Mouse (Mus musculus): ENCODE measurements around the gene Zmynd8. TPM values are rescaled to one million over a fixed set of nuclear protein-coding genes. Genes with fewer than 3 reads are reported as not detected.

Gene Zmynd8
- total and polyA plus RNA-seq, 3 experiments: 30.3 to 89.2 (median 41.6) TPM

GRCm38 (mm10) chr2:165899474-165899873 lies 658 bp upstream of the Zmynd8 start:
- Histone ChIP-seq H3K27me3 (ENCODE audit: control insufficient read depth in 1 of 2, insufficient read depth in 2 of 2, low read length in 2 of 2) (no peaks in the 10 kb centered on the region), H3K27ac (ENCODE audit: control insufficient read depth, low read depth, low read length) (no peak overlapping the region), H3K9me3 (replicated peaks; ENCODE audit: insufficient read depth, low read length) (no peaks in the 10 kb centered on the region), H3K4me3 (ENCODE audit: control insufficient read depth in 1 of 2, insufficient read depth in 1 of 2, low read depth in 2 of 2, low read length in 2 of 2) (peak overlapping the region; percentile 4 to 50; a peak in 2 of 4 replicates), H3K79me2 (ENCODE audit: control insufficient read depth, insufficient read depth, low read length, poor library complexity) (peaks cover 40% of the 10 kb centered on the region), H3K4me1 (ENCODE audit: control insufficient read depth in 1 of 2, insufficient read depth in 2 of 2, low read length in 2 of 2) (peaks cover 4 to 15% of the 10 kb centered on the region in 2 experiments), H3K36me3 (ENCODE audit: control insufficient read depth in 1 of 2, insufficient read depth in 2 of 2, low read length in 2 of 2) (peaks cover 0 to 9% of the 10 kb centered on the region in 2 experiments; a peak in 2 of 4 replicates), H3K9ac (ENCODE audit: control insufficient read depth, low read depth, low read length, poor library complexity, severe bottlenecking) (peak overlapping the region; percentile 16; the same call in 1 of the 2 replicates)
- no peak for TF ChIP-seq TAL1 (IDR thresholded peaks at IDR 0.05; ENCODE audit: low read length)
- TF ChIP-seq EP300 (IDR thresholded peaks at IDR 0.05; ENCODE audit: low read depth in 1 of 2, low read length in 2 of 2): no peak
- TF ChIP-seq SMC3 (IDR thresholded peaks at IDR 0.05; ENCODE audit: low read depth, low read length): peak; percentile 15; the same call in 1 of the 2 replicates
- TF ChIP-seq ZC3H11A (IDR thresholded peaks at IDR 0.05; ENCODE audit: low read depth, low read length): peak; percentile 13; the same call in 1 of the 2 replicates
- peak; percentile 35 for TF ChIP-seq RAD21 (IDR thresholded peaks at IDR 0.05; ENCODE audit: low read depth, low read length)
- TF ChIP-seq CTCF (IDR thresholded peaks at IDR 0.05 in 2 of 3, conservative IDR thresholded peaks at IDR 0.05 in 1 of 3; ENCODE audit: control insufficient read depth in 1 of 3, insufficient read depth in 1 of 3, low read depth in 2 of 3, low read length in 3 of 3, poor library complexity in 1 of 3, severe bottlenecking in 1 of 3): peak; percentile 24 to 53 (median 47)
- peak; percentile 42 for DNase-seq (ENCODE audit: low read depth, low spot score)

DNA sequence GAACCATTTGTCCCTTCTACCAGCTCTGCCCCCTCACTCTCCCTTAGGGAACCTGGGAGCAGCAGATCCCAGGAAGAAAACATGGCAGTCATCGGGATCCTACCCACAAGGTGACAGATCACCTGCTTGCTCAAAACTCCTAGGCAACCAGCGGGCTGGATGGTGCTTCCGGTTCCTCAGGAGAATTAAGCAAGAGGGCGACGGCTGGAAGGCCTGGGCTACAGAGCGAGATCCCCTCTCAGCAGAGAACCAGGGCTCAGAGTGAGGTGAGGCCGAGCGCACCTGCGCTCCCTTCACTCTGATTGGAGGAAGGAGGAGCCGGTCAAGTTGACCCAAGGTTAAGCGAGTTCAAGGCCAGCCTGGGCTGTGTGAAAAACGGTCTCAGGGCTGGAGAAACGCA lies 2.6 kb downstream of the Zmynd8 start:
- Histone ChIP-seq H3K36me3 (ENCODE audit: control insufficient read depth in 1 of 2, insufficient read depth in 2 of 2, low read length in 2 of 2) (peaks cover 0 to 16% of the 10 kb centered on the region in 2 experiments; a peak in 2 of 4 replicates), H3K27me3 (ENCODE audit: control insufficient read depth in 1 of 2, insufficient read depth in 2 of 2, low read length in 2 of 2) (no peaks in the 10 kb centered on the region), H3K9me3 (replicated peaks; ENCODE audit: insufficient read depth, low read length) (no peaks in the 10 kb centered on the region), H3K9ac (ENCODE audit: control insufficient read depth, low read depth, low read length, poor library complexity, severe bottlenecking) (no peak overlapping the region), H3K4me1 (ENCODE audit: control insufficient read depth in 1 of 2, insufficient read depth in 2 of 2, low read length in 2 of 2) (peaks cover 9 to 26% of the 10 kb centered on the region in 2 experiments), H3K79me2 (ENCODE audit: control insufficient read depth, insufficient read depth, low read length, poor library complexity) (peaks cover 48% of the 10 kb centered on the region), H3K27ac (ENCODE audit: control insufficient read depth, low read depth, low read length) (no peak overlapping the region), H3K4me3 (ENCODE audit: control insufficient read depth in 1 of 2, insufficient read depth in 1 of 2, low read depth in 2 of 2, low read length in 2 of 2) (no peak overlapping the region)
- no peak for TF ChIP-seq ZMIZ1 (IDR thresholded peaks at IDR 0.05; ENCODE audit: low read depth, low read length)
- TF ChIP-seq NELFE (IDR thresholded peaks at IDR 0.05; ENCODE audit: low read depth, low read length): no peak
- TF ChIP-seq NRF1 (IDR thresholded peaks at IDR 0.05; ENCODE audit: insufficient read depth, low read depth, low read length, poor library complexity, severe bottlenecking): no peak
- no peak for TF ChIP-seq MAZ (IDR thresholded peaks at IDR 0.05; ENCODE audit: low read depth, low read length)
- TF ChIP-seq MXI1 (IDR thresholded peaks at IDR 0.05; ENCODE audit: low read depth, low read length): no peak
- TF ChIP-seq MAX (IDR thresholded peaks at IDR 0.05; ENCODE audit: low read length): no peak
- no peak for TF ChIP-seq GATA1 (IDR thresholded peaks at IDR 0.05; ENCODE audit: low read depth, low read length)
- TF ChIP-seq POLR2AphosphoS2 (IDR thresholded peaks at IDR 0.05; ENCODE audit: low read length): no peak
- no peak for TF ChIP-seq MEF2A (IDR thresholded peaks at IDR 0.05; ENCODE audit: extremely low read depth, insufficient replicate concordance, low read depth, low read length, poor library complexity, severe bottlenecking)
- TF ChIP-seq ZC3H11A (IDR thresholded peaks at IDR 0.05; ENCODE audit: low read depth, low read length): no peak
- TF ChIP-seq USF2 (IDR thresholded peaks at IDR 0.05; ENCODE audit: borderline replicate concordance in 1 of 2, insufficient read depth in 1 of 2, low read depth in 1 of 2, low read length in 2 of 2): no peak
- TF ChIP-seq POLR2A (IDR thresholded peaks at IDR 0.05; ENCODE audit: control insufficient read depth in 1 of 2, insufficient read depth in 1 of 2, low read depth in 1 of 2, low read length in 2 of 2, poor library complexity in 1 of 2): no peak
- TF ChIP-seq POLR2AphosphoS5 (IDR thresholded peaks at IDR 0.05; ENCODE audit: borderline replicate concordance, low read depth, low read length): no peak
- TF ChIP-seq ETS1 (IDR thresholded peaks at IDR 0.05; ENCODE audit: low read depth, low read length): no peak
- TF ChIP-seq MAFK (IDR thresholded peaks at IDR 0.05; ENCODE audit: borderline replicate concordance, low read depth, low read length): no peak
- no peak for DNase-seq (ENCODE audit: low read depth, low spot score)

Data from MEL (cell line).